Mouse (Mus musculus) bone marrow macrophage, adult 2 months (primary cell): Measurements from ENCODE around the gene Ran. TPM values are rescaled to one million over a fixed set of nuclear protein-coding genes. Genes with fewer than 3 reads are reported as not detected.

Source experiments
- H3K27ac ChIP-seq: 2 replicates; pipeline ENCODE4 v1.5.1; 2012; ENCODE audit warnings: low read depth, low read length; ENCODE audit not compliant: insufficient read depth
- H3K4me1 ChIP-seq: 2 replicates; pipeline ENCODE4 v1.6.1; 2012; ENCODE audit warnings: low read length; ENCODE audit not compliant: control insufficient read depth, insufficient read depth
- H3K4me3 ChIP-seq: 2 replicates; pipeline ENCODE4 v1.5.1; 2012; ENCODE audit warnings: mild to moderate bottlenecking, low read length, moderate library complexity; ENCODE audit not compliant: insufficient read depth
- CTCF ChIP-seq: IDR thresholded peaks from 2 replicates; pipeline ENCODE4 v1.5.1; 2012; ENCODE audit warnings: low read depth, mild to moderate bottlenecking, low read length, moderate library complexity
- POLR2A ChIP-seq: IDR thresholded peaks from 2 replicates; pipeline ENCODE4 v1.6.1; 2012; ENCODE audit warnings: mild to moderate bottlenecking, low read depth, low read length, borderline replicate concordance
- polyA plus RNA-seq: library from polyadenylated mRNA; stranded (reverse); fragments of >200 nt; gene quantifications from 2 replicates; pipeline ENCODE4 v1.2.4, GENCODE M21; 2012; ENCODE audit not compliant: missing spikeins, insufficient read depth, insufficient read length

The Ran gene
- polyA plus RNA-seq, 1 experiment, result 94.1 TPM

DNA sequence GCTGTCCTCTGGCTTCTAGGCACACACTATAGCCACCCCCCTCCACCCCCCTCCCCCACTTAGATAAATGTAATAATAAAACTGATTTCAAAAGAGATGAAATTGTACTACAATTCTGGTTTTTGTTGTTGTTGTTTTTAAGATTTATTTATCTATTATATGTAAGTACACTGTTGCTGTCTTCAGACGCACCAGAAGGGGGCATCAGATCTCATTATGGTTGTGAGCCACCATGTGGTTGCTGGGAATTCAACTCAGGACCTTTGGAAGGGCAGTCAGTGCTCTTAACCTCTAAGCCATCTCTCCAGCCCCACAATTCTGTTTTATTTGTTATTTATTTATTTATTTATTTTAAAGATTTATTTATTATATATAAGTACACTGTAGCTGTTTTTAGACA, 6.8 kb downstream of the Ran start:
- Histone ChIP-seq H3K4me3 (no peak overlapping the region), H3K27ac (no peak overlapping the region)
- TF ChIP-seq POLR2A (no peak), CTCF (no peak)

DNA sequence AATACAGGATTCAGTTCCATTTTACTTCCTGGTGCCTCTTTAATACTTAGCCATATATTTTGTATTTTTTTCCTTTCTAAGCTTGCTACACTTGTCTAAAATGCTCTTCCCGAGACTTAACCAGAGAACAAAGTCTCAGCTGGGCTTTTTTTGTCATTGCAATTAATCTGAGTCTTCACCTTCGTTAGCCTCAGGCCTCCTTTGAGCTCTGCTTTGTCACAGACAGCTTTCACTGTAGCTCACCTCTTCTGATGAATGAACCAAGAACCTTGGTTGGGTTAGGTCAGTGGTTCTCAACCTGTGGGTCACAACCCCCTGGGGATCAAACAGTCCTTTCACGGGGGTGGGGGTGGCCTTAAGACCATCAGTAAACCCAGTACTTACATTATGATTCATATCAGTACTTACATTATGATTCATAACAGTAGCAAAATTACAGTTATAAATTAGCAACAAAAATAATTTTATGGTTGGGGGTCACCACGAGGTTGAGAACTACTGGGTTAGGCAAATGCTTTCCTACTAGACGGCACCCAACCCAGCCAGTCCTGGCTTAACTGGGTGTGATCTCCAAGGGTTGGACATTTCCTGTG, 9.4 kb downstream of the Ran start:
- no peak for TF ChIP-seq POLR2A
- no peak for TF ChIP-seq CTCF
- H3K4me1 ChIP-seq, result no peaks in the 10 kb centered on the region
- no peak overlapping the region for H3K4me3 ChIP-seq
- H3K27ac ChIP-seq, result no peak overlapping the region

More for the DNA sequence above, 6.8 kb downstream of the Ran start:
- no peaks in the 10 kb centered on the region for H3K4me1 ChIP-seq

DNA sequence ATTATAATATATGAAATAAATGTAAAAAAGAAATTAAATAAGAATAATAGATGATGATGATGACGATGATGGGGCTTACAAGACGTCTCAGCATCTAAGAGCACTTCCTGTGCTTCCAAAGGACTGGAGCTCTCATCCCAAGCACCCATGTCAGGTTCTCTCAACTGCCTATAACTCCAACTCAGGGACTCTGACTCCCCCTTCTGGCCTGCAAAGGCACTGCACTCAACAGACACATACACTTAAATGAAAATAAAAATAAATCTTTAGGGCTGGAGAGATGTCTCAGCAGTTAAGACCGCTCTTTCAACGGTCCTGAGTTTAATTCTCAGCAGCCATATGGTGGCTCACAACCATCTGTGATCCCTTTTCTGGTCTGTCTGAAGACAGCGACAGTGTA, 16.8 kb downstream of the Ran start:
- no peak overlapping the region for H3K27ac ChIP-seq
- H3K4me3 ChIP-seq, result no peak overlapping the region
- no peaks in the 10 kb centered on the region for H3K4me1 ChIP-seq
- TF ChIP-seq CTCF, result no peak
- TF ChIP-seq POLR2A, result no peak

DNA sequence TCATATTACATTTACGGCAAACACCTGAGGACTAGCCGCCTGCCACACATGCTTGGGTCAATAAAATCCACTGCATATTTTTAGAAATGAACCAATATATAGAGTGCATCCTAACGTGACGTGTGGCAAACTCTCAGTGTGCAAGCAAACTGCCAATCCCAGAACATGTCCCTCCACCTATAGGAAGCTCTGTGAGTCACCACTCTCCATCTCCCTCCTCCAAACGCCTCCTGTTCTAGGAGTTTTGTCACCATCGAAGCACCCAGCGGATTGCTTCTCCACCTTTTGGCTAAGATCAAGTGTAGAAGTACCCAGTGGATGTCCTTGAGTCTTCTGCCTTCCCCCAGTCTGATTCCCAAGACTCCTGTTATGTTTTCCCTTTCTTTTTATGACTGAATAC, 17.9 kb downstream of the Ran start:
- no peak overlapping the region for H3K27ac ChIP-seq
- no peak overlapping the region for H3K4me3 ChIP-seq
- TF ChIP-seq CTCF (no peak), POLR2A (no peak)
- no peaks in the 10 kb centered on the region for H3K4me1 ChIP-seq

DNA sequence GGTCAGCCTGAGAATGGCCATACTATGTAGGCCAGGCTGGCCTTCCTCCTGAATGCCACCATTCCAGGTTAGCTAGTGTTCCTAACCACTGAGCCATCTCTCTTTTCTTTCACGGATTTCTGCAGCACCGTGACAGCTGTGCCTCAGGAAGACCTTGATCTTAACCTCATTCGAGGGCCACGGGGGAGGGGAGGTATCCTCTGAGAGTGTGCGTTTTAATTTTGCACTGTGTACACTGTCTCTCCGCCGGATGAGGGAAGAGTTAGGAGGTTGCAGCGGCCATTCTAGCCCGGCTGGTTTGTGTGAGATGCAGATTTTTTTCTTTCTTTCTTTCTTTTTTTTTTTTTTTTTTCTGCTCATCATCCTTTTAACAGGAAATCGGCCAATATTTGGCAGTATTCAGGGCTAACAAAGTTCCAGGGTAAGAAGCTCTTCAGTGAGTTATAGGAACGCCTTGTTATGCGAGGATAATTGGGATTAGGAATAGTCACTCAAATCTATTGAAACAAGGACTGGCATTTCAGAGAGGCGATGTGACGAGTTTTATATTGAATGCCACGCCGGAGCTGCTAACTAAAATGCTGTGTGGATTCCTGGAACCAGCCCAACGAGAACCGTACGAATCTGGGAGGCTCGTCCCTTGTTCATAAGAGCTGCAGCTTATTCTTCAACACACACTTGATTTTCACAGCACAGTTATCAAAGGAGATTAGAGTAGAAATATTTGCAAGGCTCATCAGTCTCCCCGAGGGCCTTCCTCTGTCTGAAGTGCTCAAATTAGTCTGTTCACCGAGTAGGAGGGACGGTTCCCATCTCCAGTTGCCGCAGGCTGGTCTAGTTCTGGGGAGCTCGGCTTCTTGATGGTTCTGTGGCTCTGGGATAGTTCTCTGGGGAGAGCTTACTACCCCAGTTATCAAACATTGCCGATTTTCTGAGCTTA, 26.0 kb downstream of the Ran start:
- no peak for TF ChIP-seq POLR2A
- no peak for TF ChIP-seq CTCF
- Histone ChIP-seq H3K4me3 (no peak overlapping the region), H3K4me1 (no peaks in the 10 kb centered on the region), H3K27ac (no peak overlapping the region)

DNA sequence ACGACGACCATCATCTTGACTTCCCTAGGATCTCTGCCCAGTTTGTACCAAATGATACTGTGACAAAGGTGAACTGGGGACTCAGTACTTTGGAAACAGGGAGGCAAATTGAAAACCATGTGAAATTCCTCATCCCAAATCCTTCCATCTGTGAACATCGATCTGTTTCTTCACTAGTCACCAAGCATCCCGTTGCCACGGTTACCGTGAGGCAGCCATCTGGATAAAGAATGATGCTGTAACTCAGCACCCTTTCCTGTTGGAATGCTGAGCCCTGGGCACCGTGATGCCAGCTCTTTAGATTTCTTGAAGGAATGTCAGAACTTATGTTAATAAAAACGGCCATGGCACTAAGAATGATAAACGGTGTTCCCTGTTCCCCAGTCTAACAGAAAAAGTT, 29.5 kb downstream of the Ran start:
- Histone ChIP-seq H3K4me1 (no peaks in the 10 kb centered on the region), H3K4me3 (no peak overlapping the region), H3K27ac (no peak overlapping the region)
- TF ChIP-seq CTCF (no peak), POLR2A (no peak)

DNA sequence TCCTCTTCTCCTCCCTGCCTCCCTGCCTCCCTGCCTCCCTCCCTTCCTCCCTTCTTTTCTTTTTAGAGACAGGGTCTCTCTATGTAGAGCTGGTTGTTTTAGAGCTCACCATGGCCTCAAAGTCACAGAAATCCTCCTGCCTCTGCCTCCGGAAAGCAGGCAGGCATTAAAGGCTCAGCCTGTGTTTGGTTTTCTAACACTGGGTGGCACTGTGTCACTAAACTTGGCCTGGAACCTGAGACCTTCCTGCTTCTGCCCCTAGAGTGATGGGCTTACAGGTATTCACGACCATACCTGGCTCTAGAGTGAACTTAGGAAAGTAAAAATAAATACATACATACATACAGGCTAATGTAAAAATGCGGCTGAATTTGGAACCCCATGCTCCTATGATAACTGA, 32.0 kb downstream of the Ran start:
- TF ChIP-seq CTCF, result no peak
- Histone ChIP-seq H3K4me3 (no peak overlapping the region), H3K4me1 (no peaks in the 10 kb centered on the region), H3K27ac (no peak overlapping the region)

DNA sequence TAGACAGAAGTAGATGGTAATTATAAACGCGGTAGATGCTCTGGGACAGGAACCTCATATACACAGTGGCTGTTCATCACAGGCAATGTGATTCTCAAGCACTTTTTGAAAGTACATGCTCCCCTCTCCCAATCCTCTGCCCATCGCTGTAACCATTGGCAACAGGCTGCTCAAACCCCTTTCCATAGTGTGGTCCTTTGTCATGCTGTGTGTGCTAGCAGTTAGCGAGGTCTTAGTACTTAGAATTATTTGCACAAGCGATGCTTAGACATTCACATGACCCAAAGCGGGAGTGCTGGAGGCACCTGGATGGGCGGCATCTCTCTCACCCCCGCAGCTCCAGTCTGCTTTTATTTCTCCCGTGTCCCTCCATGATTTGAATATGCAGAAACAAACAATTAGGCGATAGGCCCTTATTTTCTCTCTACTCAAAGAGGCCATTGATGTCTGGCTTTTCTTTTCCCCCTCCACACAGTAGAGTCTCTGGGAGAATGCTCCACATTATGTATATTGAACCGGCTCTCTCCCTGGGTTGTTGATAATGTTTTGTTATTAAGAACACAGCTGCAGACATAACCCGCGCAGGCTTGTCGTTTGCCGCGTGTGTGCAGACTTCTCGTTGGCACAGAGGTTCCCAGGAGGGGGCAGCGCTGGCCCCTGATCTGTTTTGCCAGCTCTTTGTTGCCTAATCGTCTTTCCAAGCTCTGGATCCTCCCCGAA, 32.9 kb downstream of the Ran start:
- TF ChIP-seq CTCF, result no peak
- TF ChIP-seq POLR2A, result no peak
- Histone ChIP-seq H3K4me1 (no peaks in the 10 kb centered on the region), H3K27ac (no peak overlapping the region), H3K4me3 (no peak overlapping the region)

DNA sequence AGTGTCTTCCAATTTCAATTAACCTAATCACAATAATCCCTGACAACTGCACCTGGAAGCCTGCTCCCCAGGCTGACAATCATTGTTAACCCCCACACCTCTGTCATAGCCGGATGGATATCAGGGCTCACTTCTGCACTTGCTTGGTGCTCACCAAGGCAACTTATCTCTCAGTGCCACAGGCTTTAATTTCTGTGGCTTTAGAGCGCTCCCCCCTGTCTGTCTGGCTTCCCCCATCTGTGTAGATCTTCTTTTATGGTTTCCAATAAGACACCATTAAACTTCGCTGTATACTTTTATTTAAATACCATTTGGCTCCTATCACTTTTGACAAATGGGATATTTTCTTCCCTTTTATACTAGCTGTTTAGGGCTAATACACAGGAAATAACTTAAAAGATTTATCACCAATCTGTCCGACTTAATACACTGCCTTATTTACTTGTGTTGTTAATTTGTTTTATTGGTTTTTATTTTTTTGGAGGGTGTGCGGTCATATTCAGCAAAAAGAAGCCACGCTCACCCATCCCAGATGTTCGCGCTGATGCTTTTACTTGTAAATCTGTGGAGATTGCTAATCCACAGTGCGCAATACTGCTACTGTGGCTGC, 34.9 kb downstream of the Ran start:
- Histone ChIP-seq H3K4me1 (no peaks in the 10 kb centered on the region), H3K27ac (no peak overlapping the region), H3K4me3 (no peak overlapping the region)
- TF ChIP-seq POLR2A (no peak), CTCF (no peak)
